Mouse (Mus musculus): ENCODE measurements around the gene Pln. TPM values are rescaled to one million over a fixed set of nuclear protein-coding genes. Genes with fewer than 3 reads are reported as not detected.

Pln gene
- polyA plus RNA-seq, 1 experiment from 2014 or later = 2.0 TPM

- Histone ChIP-seq H3K27ac (replicated peaks) (no peak overlapping the region), H3K4me3 (no peak overlapping the region), H3K27me3 (no peaks in the 10 kb centered on the region), H3K9me3 (no peaks in the 10 kb centered on the region), H3K4me1 (no peaks in the 10 kb centered on the region), H3K4me2 (replicated peaks) (no peak overlapping the region), H3K9ac (replicated peaks) (no peak overlapping the region), H3K36me3 (no peaks in the 10 kb centered on the region)
- ATAC-seq (ENCODE audit: low FRiP score, low read depth) = no peak
- 84% methylated on average over 9 of the region's 9 CpGs for WGBS
Measured at GRCm38 (mm10) chr10:53342166-53342728, 4.8 kb downstream of the Pln start.

- H3K36me3 ChIP-seq = 0 out of 2 replicates have a peak, but pooled peaks cover under 1% of the 10 kb centered on the region
- no peaks in the 10 kb centered on the region for H3K9me3 ChIP-seq
- H3K9ac ChIP-seq (replicated peaks) = no peak overlapping the region
- H3K4me2 ChIP-seq (replicated peaks) = no peak overlapping the region
- 82% methylated on average over 6 of the region's 6 CpGs for WGBS
- no peak for ATAC-seq (ENCODE audit: low FRiP score, low read depth)
- H3K4me1 ChIP-seq = no peaks in the 10 kb centered on the region
- no peak overlapping the region for H3K4me3 ChIP-seq
- H3K27me3 ChIP-seq = no peaks in the 10 kb centered on the region
- H3K27ac ChIP-seq (replicated peaks) = no peak overlapping the region
Measured at GRCm38 (mm10) chr10:53343384-53343783, 5.9 kb downstream of the Pln start.

GRCm38 (mm10) chr10:53343865-53344264 lies 6.4 kb downstream of the Pln start:
- Histone ChIP-seq H3K9me3 (no peaks in the 10 kb centered on the region), H3K27me3 (no peaks in the 10 kb centered on the region), H3K9ac (replicated peaks) (no peak overlapping the region), H3K27ac (replicated peaks) (no peak overlapping the region), H3K4me1 (no peaks in the 10 kb centered on the region), H3K36me3 (0 out of 2 replicates have a peak, but pooled peaks cover 5% of the 10 kb centered on the region), H3K4me2 (replicated peaks) (no peak overlapping the region), H3K4me3 (no peak overlapping the region)
- no peak for ATAC-seq (ENCODE audit: low FRiP score, low read depth)
- WGBS = 72% methylated on average over 10 of the region's 10 CpGs

GRCm38 (mm10) chr10:53345508-53345907 lies 8.0 kb downstream of the Pln start:
- H3K27me3 ChIP-seq = no peaks in the 10 kb centered on the region
- no peak overlapping the region for H3K27ac ChIP-seq (replicated peaks)
- H3K4me2 ChIP-seq (replicated peaks) = no peak overlapping the region
- H3K36me3 ChIP-seq = 0 out of 2 replicates have a peak, but pooled peaks cover 6% of the 10 kb centered on the region
- WGBS = 91% methylated on average over 4 of the region's 4 CpGs
- H3K9me3 ChIP-seq = no peaks in the 10 kb centered on the region
- H3K9ac ChIP-seq (replicated peaks) = no peak overlapping the region
- no peaks in the 10 kb centered on the region for H3K4me1 ChIP-seq
- no peak overlapping the region for H3K4me3 ChIP-seq
- ATAC-seq (ENCODE audit: low FRiP score, low read depth) = no peak

- H3K27me3 ChIP-seq = no peaks in the 10 kb centered on the region
- WGBS = 48% methylated on average over 3 of the region's 3 CpGs
- H3K4me3 ChIP-seq = no peak overlapping the region
- 0 out of 2 replicates have a peak, but pooled peaks cover 6% of the 10 kb centered on the region for H3K36me3 ChIP-seq
- ATAC-seq (ENCODE audit: low FRiP score, low read depth) = no peak
- H3K27ac ChIP-seq (replicated peaks) = no peak overlapping the region
- H3K4me1 ChIP-seq = no peaks in the 10 kb centered on the region
- H3K9me3 ChIP-seq = no peaks in the 10 kb centered on the region
- H3K9ac ChIP-seq (replicated peaks) = no peak overlapping the region
- H3K4me2 ChIP-seq (replicated peaks) = no peak overlapping the region
Measured at GRCm38 (mm10) chr10:53346506-53346905, 9.0 kb downstream of the Pln start.

- no peak for ATAC-seq (ENCODE audit: low FRiP score, low read depth)
- 87% methylated on average over 5 of the region's 5 CpGs for WGBS
- no peaks in the 10 kb centered on the region for H3K9me3 ChIP-seq
Measured at GRCm38 (mm10) chr10:53346916-53347315, 9.4 kb downstream of the Pln start.

GRCm38 (mm10) chr10:53347787-53348755 lies 10.6 kb downstream of the Pln start:
- Histone ChIP-seq H3K4me3 (no peak overlapping the region), H3K27ac (replicated peaks) (no peak overlapping the region), H3K4me2 (replicated peaks) (no peak overlapping the region), H3K27me3 (no peaks in the 10 kb centered on the region), H3K4me1 (no peaks in the 10 kb centered on the region), H3K9me3 (no peaks in the 10 kb centered on the region), H3K9ac (replicated peaks) (no peak overlapping the region), H3K36me3 (0 out of 2 replicates have a peak, but pooled peaks cover 6% of the 10 kb centered on the region)
- peak; percentile 64; the same call in 1 of the 2 replicates for ATAC-seq (ENCODE audit: low FRiP score, low read depth)
- WGBS = 59% methylated on average over 10 of the region's 10 CpGs

More at GRCm38 (mm10) chr10:53346916-53347315, 9.4 kb downstream of the Pln start:
- Histone ChIP-seq H3K27me3 (no peaks in the 10 kb centered on the region), H3K4me2 (replicated peaks) (no peak overlapping the region), H3K36me3 (0 out of 2 replicates have a peak, but pooled peaks cover 6% of the 10 kb centered on the region), H3K9ac (replicated peaks) (no peak overlapping the region), H3K27ac (replicated peaks) (no peak overlapping the region), H3K4me3 (no peak overlapping the region), H3K4me1 (no peaks in the 10 kb centered on the region)

- no peaks in the 10 kb centered on the region for H3K27me3 ChIP-seq
- H3K9ac ChIP-seq (replicated peaks) = no peak overlapping the region
- H3K36me3 ChIP-seq = 0 out of 2 replicates have a peak, but pooled peaks cover 6% of the 10 kb centered on the region
- H3K4me1 ChIP-seq = no peaks in the 10 kb centered on the region
- H3K9me3 ChIP-seq = no peaks in the 10 kb centered on the region
- WGBS = 87% methylated on average over 1 of the region's 1 CpGs
- H3K4me3 ChIP-seq = no peak overlapping the region
- ATAC-seq (ENCODE audit: low FRiP score, low read depth) = no peak
- H3K27ac ChIP-seq (replicated peaks) = no peak overlapping the region
- H3K4me2 ChIP-seq (replicated peaks) = no peak overlapping the region
Measured at GRCm38 (mm10) chr10:53349254-53349653, 11.8 kb downstream of the Pln start.

- H3K9me3 ChIP-seq = no peaks in the 10 kb centered on the region
- no peaks in the 10 kb centered on the region for H3K27me3 ChIP-seq
- H3K4me1 ChIP-seq = no peaks in the 10 kb centered on the region
- H3K27ac ChIP-seq (replicated peaks) = no peak overlapping the region
- no peak overlapping the region for H3K4me2 ChIP-seq (replicated peaks)
- ATAC-seq (ENCODE audit: low FRiP score, low read depth) = no peak
- no peak overlapping the region for H3K4me3 ChIP-seq
- no peak overlapping the region for H3K9ac ChIP-seq (replicated peaks)
- peaks cover 8% of the 10 kb centered on the region for H3K36me3 ChIP-seq
- 85% methylated on average over 3 of the region's 3 CpGs for WGBS
Measured at GRCm38 (mm10) chr10:53353665-53354064, 16.2 kb downstream of the Pln start.

- no peak overlapping the region for H3K9ac ChIP-seq (replicated peaks)
- no peaks in the 10 kb centered on the region for H3K27me3 ChIP-seq
- no peaks in the 10 kb centered on the region for H3K4me1 ChIP-seq
- ATAC-seq (ENCODE audit: low FRiP score, low read depth) = no peak
- H3K9me3 ChIP-seq = no peaks in the 10 kb centered on the region
- H3K4me3 ChIP-seq = no peak overlapping the region
- no peak overlapping the region for H3K27ac ChIP-seq (replicated peaks)
- 93% methylated on average over 3 of the region's 3 CpGs for WGBS
- no peak overlapping the region for H3K4me2 ChIP-seq (replicated peaks)
- peaks cover 12% of the 10 kb centered on the region for H3K36me3 ChIP-seq
Measured at GRCm38 (mm10) chr10:53359016-53359415, 21.5 kb downstream of the Pln start.

- no peak for ATAC-seq (ENCODE audit: low FRiP score, low read depth)
- Histone ChIP-seq H3K4me2 (replicated peaks) (no peak overlapping the region), H3K4me1 (0 out of 2 replicates have a peak, but pooled peaks cover 4% of the 10 kb centered on the region), H3K27me3 (no peaks in the 10 kb centered on the region), H3K36me3 (peaks cover 8% of the 10 kb centered on the region; the same call in 1 of the 2 replicates), H3K4me3 (no peak overlapping the region), H3K9ac (replicated peaks) (no peak overlapping the region), H3K27ac (replicated peaks) (no peak overlapping the region), H3K9me3 (no peaks in the 10 kb centered on the region)
Measured at GRCm38 (mm10) chr10:53364311-53364710, 26.8 kb downstream of the Pln start.

GRCm38 (mm10) chr10:53367265-53367664 lies 29.8 kb downstream of the Pln start:
- no peak for ATAC-seq (ENCODE audit: low FRiP score, low read depth)
- no peak overlapping the region for H3K4me3 ChIP-seq

More at GRCm38 (mm10) chr10:53367265-53367664, 29.8 kb downstream of the Pln start:
- Histone ChIP-seq H3K4me2 (replicated peaks) (no peak overlapping the region), H3K36me3 (peaks cover 14% of the 10 kb centered on the region; the same call in 1 of the 2 replicates), H3K4me1 (0 out of 2 replicates have a peak, but pooled peaks cover 4% of the 10 kb centered on the region), H3K9me3 (peaks cover 3% of the 10 kb centered on the region; the same call in 1 of the 2 replicates), H3K27ac (replicated peaks) (no peak overlapping the region), H3K27me3 (no peaks in the 10 kb centered on the region), H3K9ac (replicated peaks) (no peak overlapping the region)
- 94% methylated on average over 2 of the region's 2 CpGs for WGBS
